Mouse (Mus musculus): ENCODE measurements around the gene Myh8.

DNA sequence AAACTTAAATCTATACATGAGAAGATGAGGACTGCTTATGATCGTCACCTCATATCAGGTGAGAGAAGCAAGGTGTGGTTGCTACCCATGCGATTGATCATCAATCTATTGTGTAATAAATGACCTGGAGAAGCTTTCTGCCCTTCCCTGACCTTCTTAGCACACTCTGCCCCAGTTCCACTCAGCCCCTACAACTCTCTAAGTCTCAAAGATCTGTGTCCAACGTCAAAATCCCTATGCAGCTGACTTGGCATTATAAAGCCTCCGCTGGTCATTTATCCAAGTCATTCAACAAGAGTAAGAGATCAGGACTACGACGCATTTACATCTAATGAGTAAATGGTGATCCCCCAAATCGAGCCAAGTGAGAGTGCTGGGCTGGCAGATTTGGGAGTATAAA, 44.4 kb downstream of the Myh8 start, which contains the start of gene Myh13:
- TF ChIP-seq CTCF (IDR thresholded peaks at IDR 0.05; ENCODE audit: borderline replicate concordance, extremely low read depth, insufficient read depth, insufficient read length) (no peak), POLR2A (IDR thresholded peaks at IDR 0.05; ENCODE audit: borderline replicate concordance, extremely low read depth, insufficient read depth, insufficient read length, poor library complexity, severe bottlenecking) (no peak)
